Mouse (Mus musculus) lung, postnatal 14 days (tissue): Measurements from ENCODE around the gene Nxpe4.

Source experiments
- DNase-seq: peaks from one replicate; pipeline ENCODE4 v3.0.0; 2021

The Nxpe4 gene

GRCm38 (mm10) chr9:48241791-48242190, 80.0 kb downstream of the Nxpe4 start:
- no peak for DNase-seq

- DNase-seq, result no peak
Measured at GRCm38 (mm10) chr9:48242756-48243155, 80.9 kb downstream of the Nxpe4 start.

GRCm38 (mm10) chr9:48244175-48244574, 82.4 kb downstream of the Nxpe4 start:
- no peak for DNase-seq

- DNase-seq, result no peak
Measured at GRCm38 (mm10) chr9:48245525-48245924, 83.7 kb downstream of the Nxpe4 start.

- DNase-seq, result no peak
Measured at GRCm38 (mm10) chr9:48247276-48247675, 85.5 kb downstream of the Nxpe4 start.

GRCm38 (mm10) chr9:48252236-48252635, 90.4 kb downstream of the Nxpe4 start:
- DNase-seq, result no peak

GRCm38 (mm10) chr9:48257001-48257400, 95.2 kb downstream of the Nxpe4 start:
- DNase-seq, result no peak

GRCm38 (mm10) chr9:48257741-48258423, 96.1 kb downstream of the Nxpe4 start:
- DNase-seq, result peak; percentile 64

- DNase-seq, result no peak
Measured at GRCm38 (mm10) chr9:48264616-48265015, 102.8 kb downstream of the Nxpe4 start.

GRCm38 (mm10) chr9:48265491-48265890, 103.7 kb downstream of the Nxpe4 start:
- no peak for DNase-seq

- peak; percentile 84 for DNase-seq
Measured at GRCm38 (mm10) chr9:48266286-48267027, 104.6 kb downstream of the Nxpe4 start.

GRCm38 (mm10) chr9:48267028-48267441, 105.2 kb downstream of the Nxpe4 start:
- peak; percentile 46 for DNase-seq

GRCm38 (mm10) chr9:48267960-48268359, 106.1 kb downstream of the Nxpe4 start:
- DNase-seq, result no peak

- no peak for DNase-seq
Measured at GRCm38 (mm10) chr9:48276831-48277230, 115.0 kb downstream of the Nxpe4 start.

GRCm38 (mm10) chr9:48284221-48284620, 122.4 kb downstream of the Nxpe4 start:
- no peak for DNase-seq

- DNase-seq, result no peak
Measured at GRCm38 (mm10) chr9:48290281-48290680, 128.5 kb downstream of the Nxpe4 start.

- no peak for DNase-seq
Measured at GRCm38 (mm10) chr9:48294754-48295153, 132.9 kb downstream of the Nxpe4 start.

GRCm38 (mm10) chr9:48298983-48299382, 137.2 kb downstream of the Nxpe4 start:
- DNase-seq, result no peak

GRCm38 (mm10) chr9:48303564-48303963, 141.7 kb downstream of the Nxpe4 start:
- peak; percentile 4 for DNase-seq

- DNase-seq, result no peak
Measured at GRCm38 (mm10) chr9:48311241-48311640, 149.4 kb downstream of the Nxpe4 start.

GRCm38 (mm10) chr9:48314194-48314593, 152.4 kb downstream of the Nxpe4 start:
- peak; percentile 43 for DNase-seq

GRCm38 (mm10) chr9:48315825-48316224, 154.0 kb downstream of the Nxpe4 start:
- DNase-seq, result peak; percentile 28

- DNase-seq, result no peak
Measured at GRCm38 (mm10) chr9:48326338-48326737, 164.5 kb downstream of the Nxpe4 start.

GRCm38 (mm10) chr9:48329597-48329996, 167.8 kb downstream of the Nxpe4 start:
- no peak for DNase-seq
